Mouse (Mus musculus) erythroblast, embryonic 14.5 days (primary cell): ENCODE measurements around the gene Zwilch.
"Not testable (repeated sequence)": the region's sequence is repeated elsewhere in the genome, so short reads cannot be mapped to it uniquely, and the experiment has no call there.

Experiments
- GATA1 ChIP-seq: IDR thresholded peaks from 2 replicates; pipeline ENCODE4 v1.6.1; 2012; ENCODE audit warnings: low read length, inconsistent platforms, mixed read lengths
- TAL1 ChIP-seq: IDR thresholded peaks from 3 replicates; pipeline ENCODE4 v1.6.1; 2012; ENCODE audit warnings: low read length, inconsistent platforms, mixed read lengths

- TF ChIP-seq GATA1, TAL1: not testable (repeated sequence)
Measured at GRCm38 (mm10) chr9:64198763-64199418, 26.0 kb upstream of the Zwilch start.
